Mouse (Mus musculus) bone marrow macrophage, adult 2 months (primary cell): ENCODE measurements around the gene Tlr9.

Experiments used
- CTCF ChIP-seq: IDR thresholded peaks from 2 replicates; pipeline ENCODE4 v1.5.1; 2012; ENCODE audit warnings: low read depth, mild to moderate bottlenecking, low read length, moderate library complexity
- POLR2A ChIP-seq: IDR thresholded peaks from 2 replicates; pipeline ENCODE4 v1.6.1; 2012; ENCODE audit warnings: mild to moderate bottlenecking, low read depth, low read length, borderline replicate concordance

DNA sequence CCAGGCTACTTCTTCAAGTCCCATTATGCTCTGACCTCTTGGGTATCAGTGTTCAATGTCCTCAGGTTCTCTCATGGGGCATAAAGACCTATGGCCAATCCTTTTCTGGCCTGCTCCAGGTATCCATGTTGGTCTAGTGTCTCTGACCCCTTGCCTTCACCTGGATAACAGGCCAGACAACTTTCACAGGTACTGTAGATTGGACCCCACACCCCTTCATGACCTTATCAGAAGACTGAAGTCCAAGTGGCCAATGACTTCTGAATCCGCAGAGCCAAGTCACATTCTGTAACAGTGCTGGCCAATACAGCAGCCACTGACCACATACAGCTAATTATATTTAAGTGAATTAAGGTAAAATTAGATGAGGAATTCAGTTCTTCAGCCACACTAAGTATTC lies 49.9 kb downstream of the Tlr9 start:
- TF ChIP-seq CTCF (no peak), POLR2A (no peak)
